24 mouse cellular contexts compared by ENCODE assay signal in genomic region chr5:34276191-34276590, GRCm38 (mm10). TPM values are rescaled to one million over a fixed set of nuclear protein-coding genes. Genes with fewer than 3 reads are reported as not detected.
DNase-seq lines count a peak whose midpoint lies in the region; ATAC-seq lines count a peak whose summit lies in the region.
"Had no signal": no experiment of that assay in that cellular context is flagged by ENCODE, and none has a peak within 500 bp of the region (broad histone marks: within the 10 kb centered on the region; RNA-seq: fewer than 3 reads in every experiment).

No protein-coding gene starts in this region.

- 85% methylated on average over 7 of the region's 7 CpGs for WGBS in forebrain, embryonic 16.5 days

- no peaks in the 10 kb centered on the region for H3K9me3 ChIP-seq in forebrain, embryonic 16.5 days (ENCODE audit: control insufficient read depth, low read length)
- H3K9me3 ChIP-seq: embryonic facial prominence, embryonic 13.5 days; forebrain, embryonic 15.5 days; hindbrain, embryonic 15.5 days had no signal

- H3K4me2 ChIP-seq in forebrain, embryonic 16.5 days (ENCODE audit: low read length) = no peak overlapping the region
- H3K4me2 ChIP-seq: embryonic facial prominence, embryonic 13.5 days; forebrain, embryonic 15.5 days; hindbrain, embryonic 15.5 days; liver, embryonic 11.5 days had no signal

- H3K9ac ChIP-seq in forebrain, embryonic 16.5 days (replicated peaks; ENCODE audit: low read depth, low read length) = no peak overlapping the region
- H3K9ac ChIP-seq: embryonic facial prominence, embryonic 13.5 days; forebrain, embryonic 15.5 days; hindbrain, embryonic 15.5 days had no signal

- ATAC-seq in forebrain, embryonic 16.5 days = no peak
- ATAC-seq: forebrain, embryonic 15.5 days; intestine, postnatal 0 days had no signal

- intact Hi-C loops in left cerebral cortex, postnatal 4 days (cut with DNase I) = no loop called here
- intact Hi-C loops in heart, postnatal 10 days (cut with DNase I) = no loop called here

- H3K27ac ChIP-seq in forebrain, embryonic 16.5 days (ENCODE audit: low read length) = no peak overlapping the region
- H3K27ac ChIP-seq: embryonic facial prominence, embryonic 13.5 days; forebrain, embryonic 15.5 days; hindbrain, embryonic 15.5 days had no signal

- H3K4me3 ChIP-seq in forebrain, embryonic 16.5 days (replicated peaks; ENCODE audit: low read length) = no peak overlapping the region
- H3K4me3 ChIP-seq: embryonic facial prominence, embryonic 13.5 days; forebrain, embryonic 15.5 days; hindbrain, embryonic 15.5 days had no signal

- no peaks in the 10 kb centered on the region for H3K36me3 ChIP-seq in forebrain, embryonic 16.5 days (ENCODE audit: control insufficient read depth, insufficient read depth)
- H3K36me3 ChIP-seq: embryonic facial prominence, embryonic 13.5 days; forebrain, embryonic 15.5 days; hindbrain, embryonic 15.5 days had no signal

- DNase-seq in cerebellum, adult 18-20 months = peak; percentile 54 to 58
- DNase-seq in cerebellum, adult 9-10 months = no peak
- DNase-seq in left cerebral cortex, postnatal 4 days = peak; percentile 28
- no peak for DNase-seq in left cerebral cortex, adult 11 months (ENCODE audit: low spot score)
- DNase-seq in cerebellum, postnatal 10 days = peak; percentile 49 to 57
- DNase-seq in heart, postnatal 10 days = peak; percentile 48 to 60
- no peak for DNase-seq in frontal cortex, postnatal 14 days (ENCODE audit: low spot score in 2 of 2)
- DNase-seq: lung, adult 18-20 months; thymus, postnatal 36 days had no signal

- H3K4me1 ChIP-seq in forebrain, embryonic 16.5 days (replicated peaks; ENCODE audit: control insufficient read depth, insufficient read depth, low read length) = no peaks in the 10 kb centered on the region
- H3K4me1 ChIP-seq: forebrain, embryonic 15.5 days; hindbrain, embryonic 15.5 days had no signal

- H3K27me3 ChIP-seq in forebrain, embryonic 16.5 days (replicated peaks; ENCODE audit: control insufficient read depth, insufficient read depth, low read length) = no peaks in the 10 kb centered on the region
- H3K27me3 ChIP-seq: CH12.LX; embryonic facial prominence, embryonic 13.5 days; forebrain, embryonic 15.5 days; hindbrain, embryonic 15.5 days had no signal

RNA-seq across cellular contexts. Expression of gene Zfyve28, which starts 12.1 kb away (rescaled TPM):
- total RNA-seq in left cerebral cortex, postnatal 4 days (2021) = 10 to 100 TPM; 18.7 to 19.9 TPM
- 1 to 10 TPM; 1.3 to 1.4 TPM for total RNA-seq in heart, postnatal 10 days (2021)
- 4.4 and 5.2 TPM in 2 replicates for polyA plus RNA-seq in forebrain, embryonic 16.5 days (2015; fragmentation: Nextera tagmentation; extraction: Ambion mirVana)
- total RNA-seq: megakaryocyte-erythroid progenitor cell, adult 5-6 weeks had no signal
- polyA plus RNA-seq: liver, embryonic 11.5 days had no signal

RNA-seq across cellular contexts. Expression of gene Cfap99, which starts 12.2 kb away (rescaled TPM):
- total RNA-seq in left cerebral cortex, postnatal 4 days (2021) = under 1 TPM; 0.30 to 0.38 TPM
- not detected for total RNA-seq in heart, postnatal 10 days (2021)
- 0.26 TPM in 1 of 2 replicates, not detected in the other for polyA plus RNA-seq in forebrain, embryonic 16.5 days (2015; fragmentation: Nextera tagmentation; extraction: Ambion mirVana)
- total RNA-seq: CH12.LX; gastrocnemius, adult 18-20 months; heart, postnatal 36 days; megakaryocyte-erythroid progenitor cell, adult 5-6 weeks; MEL had no signal
- polyA plus RNA-seq: embryonic facial prominence, embryonic 13.5 days; forebrain, embryonic 15.5 days; hindbrain, embryonic 15.5 days; intestine, postnatal 0 days; kidney, embryonic 16.5 days; large intestine, adult 2 months; limb, embryonic 11.5 days; liver, embryonic 11.5 days; neural tube, embryonic 11.5 days had no signal

RNA-seq across cellular contexts. Expression of gene Rnf4, which starts 59.9 kb away (rescaled TPM):
- 100 to 1,000 TPM; 102 to 103 TPM for total RNA-seq in left cerebral cortex, postnatal 4 days (2021)
- total RNA-seq in heart, postnatal 10 days (2021) = 10 to 100 TPM; 57.1 to 62.6 TPM
- polyA plus RNA-seq in forebrain, embryonic 16.5 days (2015; fragmentation: Nextera tagmentation; extraction: Ambion mirVana) = 150 and 153 TPM in 2 replicates

Comparison
In these comparisons a context has a peak if more than half of its experiments do, and no peak if none do; other contexts are left out.
1. DNase-seq: peak in cerebellum, adult 18-20 months (2 of 2), left cerebral cortex, postnatal 4 days (single experiment), cerebellum, postnatal 10 days (2 of 2) and heart, postnatal 10 days (2 of 2); none in cerebellum, adult 9-10 months (single experiment), left cerebral cortex, adult 11 months (single experiment) and frontal cortex, postnatal 14 days (0 of 2).
2. RNA of gene Zfyve28, which starts 12.1 kb away (total RNA-seq): 18.7 to 19.9 TPM in left cerebral cortex, postnatal 4 days; 1.3 to 1.4 TPM in heart, postnatal 10 days; every median in the first group is over 4 times any median in the second.